Mouse (Mus musculus): ENCODE measurements around the gene Sap25. TPM values are rescaled to one million over a fixed set of nuclear protein-coding genes. Genes with fewer than 3 reads are reported as not detected.

The Sap25 gene
- polyA plus RNA-seq, 1 experiment = 61.1 TPM

DNA sequence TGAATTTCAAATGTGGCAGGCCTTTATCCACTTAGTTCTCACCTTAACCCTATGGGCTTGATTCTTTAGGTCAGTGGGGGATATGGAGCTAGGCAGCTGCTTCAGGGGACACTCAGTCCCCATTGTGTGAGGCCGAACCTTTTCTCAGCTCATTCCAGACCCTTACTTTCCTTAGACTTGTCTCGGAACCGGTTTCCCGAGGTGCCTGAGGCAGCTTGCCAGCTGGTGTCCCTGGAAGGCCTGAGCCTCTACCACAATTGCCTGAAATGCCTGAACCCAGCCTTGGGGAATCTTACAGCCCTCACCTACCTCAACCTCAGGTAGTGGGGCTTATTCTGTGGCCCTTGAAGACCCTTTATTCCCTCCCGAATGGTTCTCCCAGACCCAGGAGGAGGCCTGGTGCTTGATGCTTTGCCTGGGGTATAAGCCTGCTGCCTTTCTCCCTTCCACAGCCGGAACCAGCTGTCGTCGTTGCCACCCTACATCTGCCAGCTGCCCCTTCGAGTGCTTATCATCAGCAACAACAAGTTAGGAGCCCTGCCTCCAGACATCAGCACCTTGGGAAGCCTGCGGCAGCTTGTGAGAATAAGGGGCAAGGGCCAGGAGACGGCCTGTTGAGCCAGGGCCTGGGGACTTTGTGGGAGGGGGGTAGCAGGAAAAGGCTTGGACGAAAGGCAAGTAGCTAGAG is 7.6 kb upstream of the Sap25 start:
- 58% methylated on average over 12 of the region's 12 CpGs for WGBS

DNA sequence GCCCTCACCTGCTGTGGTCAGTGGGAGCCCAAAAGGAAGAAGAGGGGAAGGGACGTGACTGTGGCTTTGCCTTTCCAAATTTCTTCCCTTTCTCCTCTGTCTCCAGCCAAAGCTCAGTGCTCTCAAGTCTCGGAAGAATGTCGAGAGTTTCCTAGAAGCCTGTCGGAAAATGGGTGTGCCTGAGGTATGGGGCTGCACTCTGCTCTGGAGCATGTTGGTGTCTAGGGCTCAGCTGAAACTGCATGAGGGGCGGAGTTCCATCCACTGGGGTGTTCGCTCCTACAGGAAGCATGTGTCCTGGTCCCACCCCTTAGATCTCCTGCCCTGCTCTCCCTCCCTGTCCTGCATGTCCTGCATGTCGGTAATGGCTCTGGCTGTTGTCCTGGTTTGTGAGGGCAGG is 1.7 kb upstream of the Sap25 start:
- TF ChIP-seq CTCF (conservative IDR thresholded peaks at IDR 0.05; ENCODE audit: insufficient read depth, insufficient read length, low read depth, low read length) (no peak), POLR2A (IDR thresholded peaks at IDR 0.05; ENCODE audit: low read depth, low read length) (no peak)
- H3K27ac ChIP-seq (ENCODE audit: insufficient read depth, low read depth, low read length) = no peak overlapping the region
- no peak overlapping the region for H3K4me3 ChIP-seq (ENCODE audit: insufficient read depth, low read depth, low read length)
- WGBS = 72% methylated on average over 7 of the region's 7 CpGs
- H3K4me1 ChIP-seq (ENCODE audit: control insufficient read depth, insufficient read depth, low read length) = no peaks in the 10 kb centered on the region; the same call in 1 of the 2 replicates
- DNase-seq = no peak
- peaks cover 8% of the 10 kb centered on the region for H3K36me3 ChIP-seq (ENCODE audit: control insufficient read depth, insufficient read depth, low read length)
- no peaks in the 10 kb centered on the region for H3K27me3 ChIP-seq (replicated peaks; ENCODE audit: control insufficient read depth, insufficient read depth, low read length)

More for the DNA sequence above, 7.6 kb upstream of the Sap25 start:
- Histone ChIP-seq H3K4me3 (ENCODE audit: insufficient read depth, low read depth, low read length) (no peak overlapping the region), H3K27ac (ENCODE audit: insufficient read depth, low read depth, low read length) (no peak overlapping the region), H3K27me3 (replicated peaks; ENCODE audit: control insufficient read depth, insufficient read depth, low read length) (no peaks in the 10 kb centered on the region), H3K4me1 (ENCODE audit: control insufficient read depth, insufficient read depth, low read length) (peaks cover 18% of the 10 kb centered on the region), H3K36me3 (ENCODE audit: control insufficient read depth, insufficient read depth, low read length) (peaks cover 2% of the 10 kb centered on the region)
- peak; percentile 54 for DNase-seq
- TF ChIP-seq CTCF (conservative IDR thresholded peaks at IDR 0.05; ENCODE audit: insufficient read depth, insufficient read length, low read depth, low read length) (no peak), POLR2A (IDR thresholded peaks at IDR 0.05; ENCODE audit: low read depth, low read length) (no peak)

DNA sequence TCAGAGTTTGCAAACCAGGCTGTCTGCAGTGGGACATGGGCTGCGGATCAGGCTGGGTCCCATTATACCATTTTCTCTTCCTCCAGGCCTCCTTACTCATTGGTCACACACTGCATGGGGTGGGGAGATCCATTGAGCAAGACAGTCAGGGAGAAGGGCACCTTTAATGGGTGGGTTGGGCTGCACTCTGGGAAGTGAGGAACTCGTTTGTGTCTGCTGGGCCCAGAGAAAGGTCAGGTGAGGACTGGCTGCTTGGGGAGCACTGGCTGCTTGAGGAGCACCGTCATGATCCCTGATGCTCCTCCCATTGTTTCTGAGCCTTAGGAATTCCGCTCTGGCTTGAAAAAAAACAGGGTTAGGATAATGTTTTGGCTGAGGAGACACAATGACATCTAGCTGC is 1.8 kb downstream of the Sap25 start:
- no peak for TF ChIP-seq POLR2A (IDR thresholded peaks at IDR 0.05; ENCODE audit: low read depth, low read length)
- TF ChIP-seq CTCF (conservative IDR thresholded peaks at IDR 0.05; ENCODE audit: insufficient read depth, insufficient read length, low read depth, low read length) = no peak
- Histone ChIP-seq H3K27me3 (replicated peaks; ENCODE audit: control insufficient read depth, insufficient read depth, low read length) (no peaks in the 10 kb centered on the region), H3K4me3 (ENCODE audit: insufficient read depth, low read depth, low read length) (no peak overlapping the region), H3K27ac (ENCODE audit: insufficient read depth, low read depth, low read length) (no peak overlapping the region), H3K36me3 (ENCODE audit: control insufficient read depth, insufficient read depth, low read length) (peaks cover 8% of the 10 kb centered on the region), H3K4me1 (ENCODE audit: control insufficient read depth, insufficient read depth, low read length) (no peaks in the 10 kb centered on the region; the same call in 1 of the 2 replicates)
- DNase-seq = no peak
- 41% methylated on average over 4 of the region's 4 CpGs for WGBS

DNA sequence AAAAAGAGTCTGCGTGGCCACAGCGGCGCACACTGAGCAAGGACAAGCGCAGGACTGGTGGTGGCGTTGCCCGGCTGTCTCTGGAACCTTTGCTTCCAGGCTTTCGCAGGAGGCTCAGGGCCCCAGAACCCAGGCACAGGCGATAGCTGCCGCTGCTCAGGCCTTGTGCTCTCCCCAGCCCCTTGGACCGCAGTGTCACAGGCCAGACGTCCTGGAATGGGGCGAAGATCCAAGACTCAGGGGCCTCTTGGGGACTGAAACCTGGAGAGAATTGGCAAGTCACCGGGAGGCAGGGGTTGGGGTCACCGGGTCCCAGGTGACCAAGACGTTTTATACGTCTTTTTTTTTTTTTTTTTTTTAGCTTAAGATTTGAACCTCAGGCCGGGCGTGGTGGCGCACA is 3.4 kb downstream of the Sap25 start:
- Histone ChIP-seq H3K4me1 (ENCODE audit: control insufficient read depth, insufficient read depth, low read length) (no peaks in the 10 kb centered on the region; the same call in none of the 2 replicates), H3K4me3 (ENCODE audit: insufficient read depth, low read depth, low read length) (no peak overlapping the region; the same call in 1 of the 2 replicates), H3K27ac (ENCODE audit: insufficient read depth, low read depth, low read length) (no peak overlapping the region), H3K27me3 (replicated peaks; ENCODE audit: control insufficient read depth, insufficient read depth, low read length) (no peaks in the 10 kb centered on the region), H3K36me3 (ENCODE audit: control insufficient read depth, insufficient read depth, low read length) (peaks cover 3% of the 10 kb centered on the region; the same call in 1 of the 2 replicates)
- 68% methylated on average over 19 of the region's 19 CpGs for WGBS
- TF ChIP-seq POLR2A (IDR thresholded peaks at IDR 0.05; ENCODE audit: low read depth, low read length) = no peak
- no peak for DNase-seq

DNA sequence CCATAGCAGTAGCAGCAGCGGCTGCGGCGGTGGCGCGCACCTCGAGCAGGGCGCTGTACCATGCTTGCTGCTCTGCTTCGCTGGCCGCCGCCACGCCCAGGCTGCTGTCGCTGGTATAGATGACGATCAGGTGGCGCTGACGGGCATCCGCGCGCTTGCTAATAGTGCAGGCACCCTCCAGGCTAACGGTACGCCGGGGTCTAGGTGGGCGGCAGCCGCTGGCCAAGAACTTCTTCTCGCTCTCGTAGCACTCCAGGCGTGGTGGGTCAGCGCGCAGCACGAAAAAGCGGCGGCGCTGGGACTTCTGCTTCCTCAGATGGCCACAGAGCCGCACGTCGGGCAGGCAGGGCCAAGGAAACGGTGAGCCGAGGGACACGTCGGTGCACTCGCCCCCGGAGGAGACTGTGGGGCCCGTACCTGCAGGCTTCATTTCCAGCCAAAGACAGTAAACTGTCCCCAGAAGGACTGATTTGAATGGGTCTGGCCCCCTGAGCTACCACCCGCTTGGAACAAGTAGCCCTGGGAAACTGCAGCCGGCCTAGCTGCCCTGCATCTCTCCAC is 4.0 kb downstream of the Sap25 start:
- Histone ChIP-seq H3K4me3 (ENCODE audit: insufficient read depth, low read depth, low read length) (peak overlapping the region; percentile 51), H3K4me1 (ENCODE audit: control insufficient read depth, insufficient read depth, low read length) (no peaks in the 10 kb centered on the region; the same call in none of the 2 replicates), H3K27ac (ENCODE audit: insufficient read depth, low read depth, low read length) (peak overlapping the region; percentile 5), H3K27me3 (replicated peaks; ENCODE audit: control insufficient read depth, insufficient read depth, low read length) (no peaks in the 10 kb centered on the region), H3K36me3 (ENCODE audit: control insufficient read depth, insufficient read depth, low read length) (peaks cover 1% of the 10 kb centered on the region; the same call in 1 of the 2 replicates)
- 8% methylated on average over 44 of the region's 44 CpGs for WGBS
- no peak for TF ChIP-seq CTCF (conservative IDR thresholded peaks at IDR 0.05; ENCODE audit: insufficient read depth, insufficient read length, low read depth, low read length)
- TF ChIP-seq POLR2A (IDR thresholded peaks at IDR 0.05; ENCODE audit: low read depth, low read length) = no peak
- DNase-seq = no peak

DNA sequence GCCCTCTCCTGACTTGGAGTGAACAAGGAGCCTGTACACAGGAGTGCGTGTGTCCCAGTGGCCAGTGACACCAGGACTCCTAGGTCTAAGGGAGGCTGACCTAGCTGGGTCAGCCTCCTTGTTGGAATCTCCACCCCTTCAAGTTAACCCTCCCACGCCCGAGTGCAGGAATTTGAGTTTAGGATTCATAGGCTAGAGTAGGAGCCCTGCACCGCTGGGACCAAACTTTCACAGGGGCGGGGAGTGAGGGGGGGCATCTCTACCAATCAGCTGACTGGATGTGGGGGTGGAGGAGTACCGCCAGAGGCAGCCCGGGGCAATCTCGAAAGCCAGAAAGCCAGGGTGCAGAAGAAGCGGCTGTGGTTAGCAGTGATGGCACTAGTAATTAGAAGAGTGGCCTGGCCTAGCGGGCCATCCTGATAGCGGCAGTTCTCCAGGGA is 4.5 kb downstream of the Sap25 start, which contains the start of gene Irs3:
Irs3 (minus strand) TSS at position 63 of the 440 bp plus-strand sequence.
- DNase-seq = peak; percentile 71
- Histone ChIP-seq H3K4me1 (ENCODE audit: control insufficient read depth, insufficient read depth, low read length) (no peaks in the 10 kb centered on the region; the same call in none of the 2 replicates), H3K27ac (ENCODE audit: insufficient read depth, low read depth, low read length) (peak within 1 kb of the TSS; percentile 5), H3K4me3 (ENCODE audit: insufficient read depth, low read depth, low read length) (peak within 1 kb of the TSS; percentile 51), H3K36me3 (ENCODE audit: control insufficient read depth, insufficient read depth, low read length) (peaks cover 1% of the 10 kb centered on the region; the same call in 1 of the 2 replicates), H3K27me3 (replicated peaks; ENCODE audit: control insufficient read depth, insufficient read depth, low read length) (no peaks in the 10 kb centered on the region)
- WGBS = 24% methylated on average over 11 of the region's 11 CpGs
- no peak for TF ChIP-seq CTCF (conservative IDR thresholded peaks at IDR 0.05; ENCODE audit: insufficient read depth, insufficient read length, low read depth, low read length)
- TF ChIP-seq POLR2A (IDR thresholded peaks at IDR 0.05; ENCODE audit: low read depth, low read length) = no peak

Measured in kidney, adult 2 months (tissue).